Mouse (Mus musculus) adrenal gland, adult 2 months (tissue): ENCODE data around the gene Nop16. TPM values are rescaled to one million over a fixed set of nuclear protein-coding genes. Genes with fewer than 3 reads are reported as not detected.
"Not testable (repeated sequence)": the region's sequence is repeated elsewhere in the genome, so short reads cannot be mapped to it uniquely, and the experiment has no call there.

Experiments used
- DNase-seq: peaks from one replicate; pipeline ENCODE4 v3.0.0; 2021
- long read RNA-seq: library from polyadenylated mRNA; stranded (forward); transcript quantifications from one replicate; pipeline ENCODE4 v2.0.0, GENCODE M21; 2021
- polyA plus RNA-seq: library from polyadenylated mRNA; depleted of rRNA; stranded (reverse); fragments of >200 nt; gene quantifications from 2 replicates; pipeline ENCODE4 v1.2.3, GENCODE M21; 2012; rRNA removed
- total RNA-seq, 2 experiments: library from RNA; stranded (reverse); gene quantifications; 2 replicates each; pipeline ENCODE4 v1.2.3; 2021

The Nop16 gene
- total RNA-seq: 10 to 100 TPM; 57.9 to 59.3 TPM
- 3.2 and 3.3 TPM in 2 replicates for polyA plus RNA-seq
- long read RNA-seq, transcript Nop16-201 (5 exons, 1,756 nt): major isoform, 48 of 48 reads
- long read RNA-seq, partial matches to known transcripts: 0 of 48 reads
- long read RNA-seq, other reads (novel, unspliced or antisense): 0 of 48 reads

DNA sequence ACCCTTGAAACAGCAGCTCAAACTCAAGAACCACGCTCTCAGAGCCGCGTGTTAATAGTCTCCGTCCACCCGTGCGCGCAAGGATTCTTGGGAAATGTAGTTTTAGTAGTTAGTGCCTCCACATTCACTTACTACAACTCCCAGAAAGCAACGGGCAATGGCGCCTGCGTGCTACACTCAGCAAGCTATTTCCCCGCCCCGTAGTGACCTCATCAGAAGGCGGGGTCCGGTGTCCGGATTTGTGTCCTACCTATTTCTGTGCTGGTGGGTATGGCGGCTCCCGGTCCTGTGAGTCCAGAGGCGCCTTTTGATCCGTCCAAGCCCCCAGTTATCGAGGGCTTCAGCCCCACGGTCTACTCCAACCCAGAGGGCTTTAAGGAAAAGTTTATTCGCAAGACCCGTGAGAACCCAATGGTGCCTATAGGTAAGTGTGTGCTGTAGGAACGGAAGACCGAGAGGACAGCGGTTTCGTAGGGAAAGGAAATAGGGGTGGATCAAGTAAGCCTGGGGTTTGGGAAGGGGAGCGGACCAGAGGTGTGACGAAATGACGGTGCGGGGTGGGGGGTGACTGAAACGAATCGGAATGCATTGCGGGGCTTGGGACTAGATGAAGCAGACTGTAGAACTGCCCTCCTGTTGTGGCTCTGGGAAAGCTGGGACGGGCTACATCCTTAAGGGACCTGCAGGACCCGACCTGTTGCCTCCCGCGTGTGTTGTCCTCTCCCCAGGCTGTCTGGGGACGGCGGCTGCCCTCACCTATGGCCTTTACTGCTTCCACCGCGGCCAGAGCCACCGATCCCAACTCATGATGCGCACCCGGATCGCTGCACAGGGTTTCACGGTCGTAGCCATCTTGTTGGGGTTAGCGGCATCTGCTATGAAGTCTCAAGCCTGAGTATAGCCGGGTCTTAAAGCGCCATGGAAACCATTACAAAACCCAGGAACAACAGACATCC lies at the start of gene Nop16, which contains the start of gene Higd2a:
TSS of gene Nop16 (minus strand) at position 95 of the 956 bp plus-strand sequence.
TSS of gene Higd2a (plus strand) at position 212 of the 956 bp plus-strand sequence.
- peak; percentile 98 for DNase-seq

DNA sequence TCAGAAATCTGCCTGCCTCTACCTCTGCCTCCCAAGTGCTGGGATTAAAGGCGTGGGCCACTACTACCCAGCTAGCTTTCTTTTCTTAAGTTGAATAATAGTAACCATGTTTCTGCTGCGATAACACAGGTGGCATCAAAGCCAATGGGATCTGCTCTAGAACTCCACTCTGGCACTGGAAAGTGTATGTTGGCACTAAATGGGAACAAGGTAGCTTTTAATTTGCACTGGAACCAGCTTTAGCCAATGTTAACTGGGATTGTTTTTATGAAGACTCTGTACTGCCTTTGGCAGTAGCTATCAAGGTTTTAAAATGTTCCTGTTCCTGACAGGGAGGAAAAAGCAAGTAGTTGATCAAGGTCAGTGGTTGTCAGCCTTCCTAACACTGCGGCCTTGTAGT lies 45.1 kb upstream of the Nop16 start:
- no peak for DNase-seq

DNA sequence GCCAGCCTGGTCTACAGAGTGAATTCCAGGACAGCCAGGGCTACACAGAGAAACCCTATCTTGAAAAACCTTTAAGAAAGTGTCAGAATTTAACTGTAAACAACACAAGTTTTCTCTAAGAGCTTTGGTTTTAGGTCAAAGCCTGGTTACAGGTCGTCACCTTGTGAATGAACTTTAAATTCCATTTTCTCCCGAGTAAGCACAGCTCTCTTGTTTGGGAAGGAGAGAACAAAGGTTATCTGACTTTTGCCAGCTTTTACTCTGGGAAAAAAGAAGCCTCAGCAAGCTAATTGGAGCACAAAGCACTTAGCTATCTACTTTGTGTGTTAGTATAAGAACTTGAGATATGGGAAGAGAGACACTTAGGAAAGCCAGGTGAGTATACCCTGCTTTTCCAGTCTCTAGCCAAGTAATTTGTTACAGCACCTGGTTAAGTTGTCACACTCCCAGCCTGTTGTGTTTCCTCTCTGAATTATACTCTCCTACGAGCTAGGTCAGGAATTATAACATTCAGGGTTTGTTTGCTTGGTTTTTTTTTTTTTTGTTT lies 42.9 kb upstream of the Nop16 start:
- DNase-seq: no peak

DNA sequence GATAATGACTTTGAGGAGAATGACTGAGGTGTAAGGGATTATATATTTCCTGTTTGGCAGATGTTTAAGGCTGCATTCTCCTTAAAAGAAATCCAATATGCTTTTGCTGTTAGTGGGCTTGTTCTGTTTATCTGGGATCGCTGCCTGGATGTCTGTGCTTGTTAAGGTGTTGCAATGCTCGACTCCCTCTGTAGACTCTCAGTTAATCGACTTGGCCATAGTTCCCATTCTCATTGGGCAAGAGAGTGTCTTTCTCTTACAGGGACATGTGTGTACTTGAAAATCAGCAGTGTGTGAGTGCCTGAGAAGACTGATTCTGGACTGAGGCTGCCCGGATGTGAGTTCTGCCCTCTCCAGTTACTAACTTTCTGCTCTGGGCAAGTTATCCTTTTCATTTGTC lies 39.2 kb upstream of the Nop16 start:
- DNase-seq: peak; percentile 30

DNA sequence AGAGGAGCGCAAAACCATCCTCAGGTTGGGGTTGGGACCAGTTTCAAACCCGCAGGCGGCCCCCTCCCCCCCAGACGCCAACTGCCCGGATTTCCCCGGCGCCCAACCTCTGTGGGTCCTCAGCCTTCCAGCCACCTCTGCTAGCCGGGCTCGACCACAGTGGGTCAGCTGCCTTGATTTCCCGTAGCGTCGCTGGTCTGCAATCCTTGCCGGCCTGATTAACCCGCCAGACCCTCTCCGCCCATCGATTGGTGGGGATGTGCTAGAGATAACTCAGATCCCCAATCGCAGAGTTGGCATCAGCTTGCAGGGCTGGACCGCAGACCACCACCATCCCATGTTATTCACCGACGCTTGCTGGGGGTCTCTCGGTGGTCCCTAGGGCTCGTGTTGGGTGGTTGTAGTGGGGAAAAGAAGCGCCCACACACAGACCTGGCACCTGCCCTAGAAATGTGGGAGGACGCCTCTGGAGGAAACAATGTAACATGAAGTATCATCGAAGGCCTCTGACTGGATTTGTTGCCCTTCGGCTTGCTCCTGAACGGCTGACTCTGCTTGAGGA lies 32.2 kb upstream of the Nop16 start:
- DNase-seq: no peak

DNA sequence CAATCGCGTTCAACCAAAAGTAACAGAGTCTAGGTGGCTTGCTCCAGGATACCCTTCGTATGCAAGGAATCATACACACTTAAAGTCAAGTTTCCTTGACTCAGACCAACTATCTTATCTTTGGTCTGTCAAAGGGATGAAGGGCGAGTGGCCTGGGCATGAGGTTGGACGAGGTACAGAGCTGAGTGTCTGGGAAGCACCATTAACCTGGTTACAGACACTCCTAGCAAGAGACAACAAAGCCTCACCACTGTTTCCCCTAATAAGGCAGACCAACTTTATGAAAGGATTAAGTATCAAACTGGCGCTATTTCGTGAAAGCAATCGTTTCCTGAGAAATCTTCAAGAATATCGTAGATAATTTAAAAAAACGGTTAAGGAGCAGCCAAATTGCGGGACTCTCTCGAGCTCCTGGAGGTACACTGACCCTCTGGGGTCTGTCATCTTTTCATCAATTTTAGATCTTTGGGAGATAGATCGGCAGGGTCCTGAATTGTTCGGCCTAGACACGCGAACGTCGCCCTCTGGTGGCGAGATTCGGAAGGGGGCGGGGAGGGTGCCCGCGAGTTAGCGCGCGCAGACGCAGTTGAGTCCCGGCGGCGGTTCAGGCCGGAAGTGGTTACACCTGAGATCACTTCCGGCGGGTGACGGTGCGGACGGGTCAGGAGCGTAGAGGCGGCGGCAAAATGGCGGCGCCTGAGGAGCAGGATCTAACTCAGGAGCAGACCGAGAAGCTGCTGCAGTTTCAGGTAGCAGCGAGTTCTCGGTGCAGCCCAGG lies 31.5 kb upstream of the Nop16 start, which contains the start of gene Faf2:
TSS of gene Faf2 (plus strand) at position 630 of the 778 bp plus-strand sequence.
- peak; percentile 98 for DNase-seq

DNA sequence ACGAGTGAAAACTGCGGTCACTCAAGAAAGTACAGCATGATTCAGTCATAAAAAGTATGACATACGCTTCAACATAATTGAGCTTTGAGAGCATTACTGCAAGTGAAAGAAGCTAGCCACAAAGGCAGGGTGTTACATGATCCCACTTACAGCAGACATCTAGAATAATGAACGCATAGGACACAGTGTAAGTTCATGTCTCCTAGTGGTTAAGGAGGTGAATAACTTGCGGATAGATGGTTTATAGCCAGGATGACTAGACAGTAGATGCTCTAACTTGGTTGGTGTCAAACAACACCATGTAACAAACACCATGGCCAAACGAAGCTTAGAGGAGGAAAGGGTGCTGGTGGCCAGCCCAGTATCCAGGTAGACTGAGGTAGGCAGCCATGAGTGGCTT lies 27.1 kb upstream of the Nop16 start:
- DNase-seq: no peak

DNA sequence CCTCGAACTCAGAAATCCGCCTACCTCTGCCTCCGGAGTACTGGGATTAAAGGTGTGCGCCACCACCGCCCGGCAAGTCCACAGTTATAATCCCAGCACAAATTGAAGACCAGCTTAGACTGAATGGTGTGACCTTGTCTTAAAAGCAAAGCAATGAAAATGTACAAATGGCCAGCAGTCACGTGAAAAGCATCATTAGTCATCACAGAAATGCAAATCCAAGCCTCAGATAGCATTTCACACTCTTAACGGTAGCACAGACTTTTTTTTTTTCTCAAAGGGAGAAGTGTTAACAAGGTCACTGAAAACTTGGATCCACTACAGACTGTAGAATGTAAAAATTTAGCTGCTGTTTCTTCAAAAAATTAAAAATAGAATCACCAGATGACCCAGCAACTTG lies 26.4 kb upstream of the Nop16 start:
- no peak for DNase-seq

DNA sequence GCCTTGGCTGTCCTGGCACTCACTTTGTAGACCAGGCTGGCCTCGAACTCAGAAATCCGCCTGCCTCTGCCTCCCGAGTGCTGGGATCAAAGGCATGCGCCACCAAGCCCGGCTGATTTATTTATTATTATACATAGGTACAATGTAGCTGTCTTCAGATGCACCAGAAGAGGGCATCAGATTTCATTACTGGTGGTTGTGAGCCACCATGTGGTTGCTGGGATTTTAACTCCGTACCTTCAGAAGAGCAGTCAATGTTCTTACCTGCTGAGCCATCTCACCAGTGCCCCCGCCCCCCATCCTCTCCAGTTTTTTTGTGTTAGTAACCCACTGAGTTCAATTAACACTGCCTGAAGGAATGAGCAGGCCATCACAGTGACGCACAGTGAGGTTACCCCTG lies 23.3 kb upstream of the Nop16 start:
- DNase-seq: not testable (repeated sequence)

DNA sequence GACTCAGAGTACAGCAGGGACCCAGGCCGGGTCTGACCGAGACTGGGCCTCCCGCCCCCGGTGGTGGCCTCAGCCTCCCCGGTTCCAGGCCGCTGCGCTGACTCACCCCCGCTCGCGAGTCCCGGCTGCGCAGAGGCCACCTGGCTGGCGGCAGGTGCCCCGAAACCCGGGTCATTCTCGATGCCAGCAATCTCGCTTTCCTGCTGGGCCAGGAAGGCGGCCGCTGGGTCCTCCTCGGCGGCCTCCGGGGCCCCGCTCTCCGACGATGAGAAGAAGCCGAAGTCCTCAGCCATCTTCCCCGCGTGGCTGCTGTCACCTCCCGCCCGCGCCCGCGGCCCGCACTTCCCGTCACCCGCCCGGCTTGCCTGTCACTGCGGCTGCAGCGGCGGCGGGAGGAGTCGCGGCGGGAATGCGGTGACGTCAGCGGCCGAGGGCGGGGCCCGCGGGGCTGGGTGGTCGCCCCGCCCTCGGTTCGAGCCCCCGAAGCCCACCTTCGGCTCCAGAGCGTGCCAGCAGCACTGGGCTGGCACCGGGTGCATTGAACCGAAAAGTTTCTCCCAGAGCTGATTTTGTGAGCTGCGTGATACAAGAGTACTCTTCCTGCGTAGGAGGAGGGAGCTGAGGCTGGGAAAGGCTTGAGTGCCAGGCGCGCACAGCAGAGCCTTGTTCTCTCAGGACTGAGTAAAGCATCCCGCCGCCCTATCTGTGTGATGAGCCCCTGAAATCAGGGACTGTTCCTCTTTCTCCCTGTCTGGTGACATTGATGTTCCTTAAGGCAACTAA lies 21.3 kb upstream of the Nop16 start, which contains the start of gene Cltb:
TSS of gene Cltb (minus strand) at position 373 of the 783 bp plus-strand sequence.
- DNase-seq: peak; percentile 94

DNA sequence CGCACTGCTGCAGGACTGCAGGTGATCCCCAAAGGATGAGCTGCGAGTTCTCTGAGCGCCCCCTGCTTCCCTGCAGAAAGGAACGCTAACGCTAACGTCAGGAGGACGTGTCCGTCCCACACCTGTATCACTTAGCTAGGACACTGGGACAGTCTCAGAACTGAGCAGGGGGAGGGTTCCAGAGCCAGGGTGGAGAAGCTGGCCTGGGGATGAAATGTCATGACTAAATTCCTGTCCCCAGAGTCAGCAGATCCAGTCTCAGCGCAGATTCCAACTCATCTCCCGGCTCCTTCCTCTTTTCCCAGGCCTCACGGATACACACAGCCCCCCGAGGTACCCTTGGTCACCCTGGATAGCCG lies 20.7 kb upstream of the Nop16 start:
- DNase-seq: no peak

DNA sequence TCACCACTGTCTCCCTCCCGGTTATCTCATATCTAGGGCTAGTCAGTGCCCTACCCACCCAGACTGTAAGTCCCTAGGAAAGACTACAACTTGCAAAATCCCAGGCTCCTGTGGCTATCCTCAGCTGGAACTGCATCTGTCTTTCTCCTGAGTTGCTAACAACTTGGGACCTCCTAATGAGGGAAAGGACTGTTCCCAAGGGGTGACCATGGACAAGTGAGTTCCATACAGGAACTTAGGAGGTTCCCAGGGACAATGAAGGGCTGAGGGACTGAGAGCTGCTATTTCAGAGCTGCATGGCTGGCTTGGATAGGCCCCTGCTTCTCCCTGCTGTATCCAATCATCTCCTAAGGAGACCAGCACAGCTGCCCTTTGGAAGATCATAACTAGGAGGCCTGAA lies 19.4 kb upstream of the Nop16 start:
- DNase-seq: no peak

DNA sequence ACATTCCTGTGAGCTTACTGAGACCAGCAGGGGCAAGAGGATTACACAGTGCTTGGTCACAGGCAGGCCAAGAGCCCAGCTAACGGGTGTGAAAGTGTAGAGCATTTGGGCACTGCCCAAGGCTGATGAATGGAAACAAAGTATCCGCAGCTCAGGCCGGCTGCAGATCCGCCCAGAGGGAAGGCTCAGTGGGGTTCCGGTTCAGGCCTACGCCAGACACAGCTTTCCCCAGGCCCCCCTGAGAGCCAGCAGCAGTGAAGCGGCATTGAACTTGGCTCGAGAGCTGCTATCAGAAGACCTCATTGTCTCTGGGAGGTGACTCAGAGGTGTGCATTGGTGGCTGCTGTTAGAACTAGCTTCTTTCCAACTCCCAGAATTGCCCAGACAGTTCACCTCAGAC lies 18.8 kb upstream of the Nop16 start:
- peak; percentile 32 for DNase-seq

DNA sequence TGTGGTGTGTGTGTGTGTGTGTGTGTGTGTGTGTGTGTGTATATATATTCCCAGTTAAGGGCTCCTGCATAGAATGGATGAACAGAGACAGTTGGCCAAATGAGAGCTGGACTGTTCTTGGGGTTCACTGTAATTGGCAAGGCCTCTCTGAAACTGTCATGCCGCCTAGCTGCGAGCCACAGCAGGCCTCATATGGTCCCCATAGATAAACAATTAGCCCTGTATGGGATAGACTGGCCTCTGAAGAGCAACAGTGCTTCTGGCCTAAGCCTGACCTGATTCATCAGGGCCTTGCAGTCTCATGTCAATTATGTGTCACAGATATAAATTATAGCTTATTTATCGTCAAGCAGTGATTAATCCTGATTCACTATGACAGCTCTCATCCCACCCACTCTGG lies 18.1 kb upstream of the Nop16 start:
- DNase-seq: no peak

DNA sequence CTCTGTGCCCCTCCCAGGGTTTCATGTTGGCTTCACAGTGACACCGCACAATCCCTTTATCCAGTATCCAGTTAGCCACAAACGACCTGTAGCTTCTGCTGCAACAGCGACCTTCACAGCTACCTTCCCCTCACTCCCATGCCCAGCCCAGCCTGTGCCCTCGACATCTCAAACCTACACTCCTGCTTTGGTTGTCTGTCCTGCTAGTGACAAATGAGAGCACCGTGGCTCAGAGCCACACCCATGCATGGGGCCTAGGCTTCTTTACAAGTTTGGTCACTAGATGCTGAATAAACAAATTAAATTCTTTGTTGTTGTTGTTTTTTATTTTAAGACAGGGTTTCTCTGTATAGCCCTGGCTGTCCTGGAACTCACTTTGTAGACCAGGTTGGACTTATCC lies 17.3 kb upstream of the Nop16 start:
- DNase-seq: no peak

DNA sequence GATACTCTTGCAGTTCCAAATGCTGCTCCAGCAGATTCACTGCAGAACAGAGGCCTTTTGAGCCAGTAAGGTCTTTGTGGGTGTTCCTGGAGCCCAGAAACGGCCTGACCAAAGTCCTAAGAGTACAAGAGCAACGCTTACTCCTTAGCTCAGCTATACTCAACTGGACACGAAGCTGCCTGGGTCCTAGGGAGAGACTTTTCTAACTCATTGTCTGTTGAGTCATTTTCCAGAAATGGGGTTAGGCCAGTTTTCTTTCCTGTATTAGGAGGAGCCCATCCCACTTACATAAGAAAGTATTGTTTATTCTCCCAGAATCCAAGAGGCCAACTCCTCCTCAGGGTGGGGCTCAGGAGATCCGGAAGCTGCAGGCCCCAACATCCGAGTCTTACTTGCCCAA lies 15.5 kb upstream of the Nop16 start:
- no peak for DNase-seq

DNA sequence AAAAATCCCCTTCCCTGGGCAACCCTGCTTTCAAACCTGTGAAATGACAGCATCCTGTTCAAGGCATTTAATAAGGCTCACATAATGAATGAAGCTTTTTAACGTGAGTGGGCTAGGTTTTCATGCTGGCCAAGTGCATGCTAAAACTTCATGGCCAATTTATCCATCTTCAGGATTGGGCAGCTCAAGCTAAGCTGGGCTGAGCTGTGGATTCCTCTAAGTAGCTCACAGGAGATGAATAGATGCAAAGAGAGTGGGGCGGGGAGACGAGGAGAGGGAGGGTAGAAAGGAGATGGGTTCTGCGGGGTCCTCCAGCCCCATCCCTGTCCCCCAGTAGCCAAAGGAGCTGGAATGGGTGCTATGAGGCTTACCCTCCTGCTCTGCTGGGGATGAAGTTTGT lies 14.3 kb upstream of the Nop16 start:
- DNase-seq: no peak

DNA sequence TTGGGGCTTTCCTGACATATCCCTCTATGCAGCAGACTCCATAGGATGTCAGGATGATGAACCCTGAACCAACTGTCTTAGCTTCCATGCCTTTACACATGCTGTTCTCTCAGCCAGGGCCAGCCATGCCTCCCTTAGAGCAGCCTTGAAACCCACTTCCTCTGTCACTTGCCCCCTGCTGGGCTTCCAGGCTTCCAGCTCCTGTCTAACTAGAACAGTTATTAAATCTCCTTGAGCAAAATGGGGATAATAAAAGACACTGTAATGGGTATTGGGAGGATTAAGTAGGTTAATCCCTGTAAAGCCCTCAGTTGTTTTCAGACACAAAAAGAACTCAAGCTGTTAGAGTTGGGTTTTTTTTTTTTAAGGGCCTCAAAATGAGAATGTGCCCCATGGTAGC lies 13.6 kb upstream of the Nop16 start:
- DNase-seq: no peak

DNA sequence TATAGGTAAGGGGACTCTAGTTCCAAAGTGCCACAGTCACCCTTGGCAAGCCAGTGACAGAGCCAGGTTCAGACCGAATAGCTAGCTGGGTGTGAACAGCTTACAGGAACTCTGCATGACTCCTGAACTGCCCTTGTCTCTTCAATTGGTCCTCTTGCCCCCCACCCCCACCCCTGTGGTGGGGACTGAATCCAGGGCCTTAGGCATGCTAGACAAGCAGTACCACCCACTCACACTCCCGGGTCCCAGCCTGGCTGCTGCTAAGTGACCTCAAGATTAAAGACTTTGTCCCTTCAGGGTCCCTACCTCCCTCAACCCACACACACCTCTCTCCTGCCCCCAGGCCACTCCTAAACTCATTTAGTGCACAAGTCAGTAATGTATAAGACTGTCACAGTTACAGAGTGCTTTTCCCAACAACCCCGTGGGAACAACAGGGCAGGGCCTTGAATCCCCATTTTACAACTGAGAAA lies 12.8 kb upstream of the Nop16 start:
- DNase-seq: no peak

DNA sequence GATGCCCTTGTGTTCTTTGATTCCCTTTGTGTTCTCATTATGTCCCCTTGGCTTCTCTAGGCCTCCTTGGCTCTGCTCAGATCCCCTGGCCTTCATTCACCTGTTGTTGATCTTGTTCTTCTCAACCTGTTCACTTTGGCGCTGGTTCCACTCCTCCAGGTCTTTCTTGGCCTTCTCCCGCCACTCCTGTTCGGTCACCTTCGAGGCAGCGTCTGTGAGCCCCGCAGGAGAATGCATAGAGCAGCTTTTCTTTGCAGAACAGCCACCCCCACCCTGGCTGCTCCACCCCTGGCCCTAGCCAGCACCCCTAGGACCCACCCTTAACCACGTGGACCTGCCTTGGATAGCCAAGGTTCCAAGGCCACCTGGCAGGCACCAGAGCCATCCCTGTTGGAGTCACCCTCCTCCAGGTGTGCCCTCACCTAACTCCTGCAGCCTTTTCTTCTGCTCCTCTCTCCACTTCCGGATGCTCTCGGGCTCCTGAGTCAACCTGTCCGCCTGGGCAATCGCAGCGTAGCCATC lies 8.8 kb upstream of the Nop16 start:
- no peak for DNase-seq

DNA sequence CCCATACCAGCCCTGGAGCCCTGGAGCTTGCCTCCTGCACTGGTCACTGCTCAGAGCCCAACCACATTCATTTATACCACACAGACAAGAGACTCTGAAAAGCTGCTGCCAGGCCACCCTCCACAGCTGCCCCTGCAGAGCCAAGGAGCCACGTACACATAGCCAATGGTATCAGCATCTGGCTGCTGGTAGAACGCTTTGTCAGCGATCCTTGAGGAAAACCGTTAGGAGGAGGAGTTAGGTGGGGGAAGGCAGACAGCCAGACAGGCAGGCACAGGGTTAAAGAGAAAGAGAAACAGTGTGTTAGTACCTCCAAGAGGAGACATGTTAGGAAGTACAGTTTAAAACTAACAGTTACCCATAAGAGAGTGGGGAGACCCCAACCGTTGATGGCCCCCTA lies 7.0 kb upstream of the Nop16 start:
- DNase-seq: no peak
